Mouse (Mus musculus): Measurements from ENCODE around the gene Sephs1.

DNA sequence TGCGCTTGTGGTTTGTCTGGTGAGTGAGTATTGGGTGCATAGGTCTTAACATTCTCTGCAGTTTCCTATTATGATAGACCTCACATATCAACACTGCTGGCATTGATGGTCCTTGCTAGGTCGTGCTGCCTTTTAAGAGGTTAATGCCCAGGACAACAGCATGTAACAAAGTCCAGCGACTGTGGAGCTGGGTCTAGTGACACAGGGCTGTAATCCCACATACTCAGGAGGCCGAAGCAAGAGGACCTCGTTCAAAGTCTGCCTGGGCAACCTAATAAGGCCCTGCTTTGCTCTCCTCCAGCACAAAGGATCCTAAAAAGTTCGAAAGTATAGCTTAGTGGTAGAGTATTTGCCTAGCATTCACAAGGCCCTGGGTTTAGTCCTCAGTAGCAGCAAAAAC is 28.5 kb downstream of the Sephs1 start:
- no peak for TF ChIP-seq POLR2A (IDR thresholded peaks at IDR 0.05; ENCODE audit: insufficient read depth, low read depth, low read length)
- TF ChIP-seq CTCF (IDR thresholded peaks at IDR 0.05; ENCODE audit: insufficient read depth, low read depth, low read length) = no peak

Data from olfactory bulb, adult 2 months (tissue).